Mouse (Mus musculus) embryonic facial prominence, embryonic 14.5 days (tissue): ENCODE measurements at regions not wholly inside any gene's neighbourhood (a gene's known extent, or its start where the extent isn't known, plus 50 kb on each side); places are given as distances from the start of the nearest gene placed in this dataset.
A peak's percentile ranks its signal among the peaks of the same experiment; 100 is the strongest.

ENCODE experiments used
- ATAC-seq: fragments of 200-750 bp; cut with Nextera tagmentation; 2 replicates; pipeline ENCODE4 v1.8.0; 2017; ENCODE audit warnings: low read depth, moderate number of reproducible peaks, moderate TSS enrichment
- DNase-seq: peaks from one replicate; pipeline ENCODE4 v3.0.0-alpha.2; 2015; ENCODE audit warnings: low spot score
- H3K27ac ChIP-seq: fragments of 300-500 bp; sonication (generic); replicated peaks from 2 replicates; pipeline ENCODE4 v1.5.1; 2014; ENCODE audit warnings: low read depth, mild to moderate bottlenecking, low read length, moderate library complexity
- H3K27me3 ChIP-seq: fragments of 300-500 bp; sonication (generic); replicated peaks from 2 replicates; pipeline ENCODE4 v1.6.1; 2014; ENCODE audit warnings: low read length; ENCODE audit not compliant: control insufficient read depth, insufficient read depth
- H3K36me3 ChIP-seq: fragments of 300-500 bp; sonication (generic); 2 replicates; pipeline ENCODE4 v1.6.1; 2014; ENCODE audit warnings: low read length, mixed read lengths; ENCODE audit not compliant: control insufficient read depth, insufficient read depth
- H3K4me1 ChIP-seq: fragments of 300-500 bp; sonication (generic); 2 replicates; pipeline ENCODE4 v1.6.1; 2014; ENCODE audit warnings: antibody characterized with exemption, low read length; ENCODE audit not compliant: control insufficient read depth, insufficient read depth
- H3K4me2 ChIP-seq: fragments of 300-500 bp; sonication (generic); 2 replicates; pipeline ENCODE4 v1.6.1; 2014; ENCODE audit warnings: low read depth, mild to moderate bottlenecking, low read length, moderate library complexity, mixed read lengths
- H3K4me3 ChIP-seq: fragments of 300-500 bp; sonication (generic); 2 replicates; pipeline ENCODE4 v1.5.1; 2014; ENCODE audit warnings: low read depth, mild to moderate bottlenecking, low read length
- H3K9ac ChIP-seq: fragments of 300-500 bp; sonication (generic); 2 replicates; pipeline ENCODE4 v1.6.1; 2014; ENCODE audit warnings: low read depth, mild to moderate bottlenecking, low read length, moderate library complexity, mixed read lengths
- H3K9me3 ChIP-seq: fragments of 300-500 bp; sonication (generic); 2 replicates; pipeline ENCODE4 v1.6.1; 2016; ENCODE audit warnings: low read length; ENCODE audit not compliant: control insufficient read depth
- WGBS: fragments of 180-500 bp; shearing (Covaris S2); extraction: QIAGEN DNeasy Blood & Tissue Kit; methylation state at CpG from one replicate; pipeline ENCODE4 v1.1.7; 2014; 5-methylcytosine and 5-hydroxymethylcytosine counted together

GRCm38 (mm10) chr11:13885775-13886174, 713.3 kb upstream of the Pom121l12 start:
- no peaks in the 10 kb centered on the region for H3K9me3 ChIP-seq
- peak; percentile 85 for DNase-seq
- H3K9ac ChIP-seq = no peak overlapping the region
- H3K36me3 ChIP-seq = no peaks in the 10 kb centered on the region
- H3K27me3 ChIP-seq = no peaks in the 10 kb centered on the region
- 41% methylated on average over 3 of the region's 3 CpGs for WGBS
- no peak overlapping the region for H3K27ac ChIP-seq
- no peak overlapping the region for H3K4me2 ChIP-seq
- ATAC-seq = peak; percentile 68; the same call in 1 of the 2 replicates
- H3K4me3 ChIP-seq = no peak overlapping the region
- no peaks in the 10 kb centered on the region for H3K4me1 ChIP-seq

GRCm38 (mm10) chr11:13893301-13893700, 705.8 kb upstream of the Pom121l12 start:
- ATAC-seq (no peak), DNase-seq (no peak)
- Histone ChIP-seq H3K27ac (no peak overlapping the region), H3K9ac (no peak overlapping the region), H3K4me2 (no peak overlapping the region), H3K4me3 (no peak overlapping the region), H3K36me3 (no peaks in the 10 kb centered on the region), H3K4me1 (no peaks in the 10 kb centered on the region), H3K27me3 (no peaks in the 10 kb centered on the region), H3K9me3 (no peaks in the 10 kb centered on the region)
